In genomic region chr15:101106011-101106410, GRCm38 (mm10) we compare ENCODE assay signal across 14 mouse cellular contexts. TPM values are rescaled to one million over a fixed set of nuclear protein-coding genes. Genes with fewer than 3 reads are reported as not detected.
DNase-seq lines count a peak whose midpoint lies in the region; ATAC-seq and TF ChIP-seq lines count a peak whose summit lies in the region.
"Had no signal": no experiment of that assay in that cellular context is flagged by ENCODE, and none has a peak within 500 bp of the region (broad histone marks: within the 10 kb centered on the region; RNA-seq: fewer than 3 reads in every experiment).

No protein-coding gene starts in this region.

- H3K4me3 ChIP-seq in layer of hippocampus, adult 2 months: peak overlapping the region; percentile 53
- no peak overlapping the region for H3K4me3 ChIP-seq in stomach, embryonic 15.5 days (replicated peaks)
- no peak overlapping the region for H3K4me3 ChIP-seq in stomach, postnatal 0 days (ENCODE audit: low read depth, low read length)
- H3K4me3 ChIP-seq: neural tube, embryonic 12.5 days had no signal

- no peaks in the 10 kb centered on the region for H3K27me3 ChIP-seq in stomach, embryonic 15.5 days (replicated peaks)
- H3K27me3 ChIP-seq in stomach, postnatal 0 days (ENCODE audit: control insufficient read depth, insufficient read depth, low read length): no peaks in the 10 kb centered on the region
- H3K27me3 ChIP-seq: neural tube, embryonic 12.5 days had no signal

- peak overlapping the region; percentile 40; the same call in 1 of the 2 replicates for H3K4me2 ChIP-seq in stomach, embryonic 15.5 days
- no peak overlapping the region for H3K4me2 ChIP-seq in stomach, postnatal 0 days (replicated peaks; ENCODE audit: low read depth)

- no peak for TF ChIP-seq CTCF in layer of hippocampus, adult 2 months (conservative IDR thresholded peaks at IDR 0.05)
- no peak for TF ChIP-seq CTCF in stomach, postnatal 0 days (IDR thresholded peaks at IDR 0.05; ENCODE audit: low read depth)

- no peaks in the 10 kb centered on the region for H3K36me3 ChIP-seq in stomach, embryonic 15.5 days
- no peaks in the 10 kb centered on the region for H3K36me3 ChIP-seq in stomach, postnatal 0 days (ENCODE audit: control insufficient read depth, insufficient read depth, low read length)
- H3K36me3 ChIP-seq: neural tube, embryonic 12.5 days had no signal

- ATAC-seq in stomach, embryonic 15.5 days (ENCODE audit: insufficient read depth, low FRiP score, low read depth): no peak
- ATAC-seq in stomach, postnatal 0 days (ENCODE audit: low FRiP score, low TSS enrichment): no peak
- ATAC-seq: forebrain, postnatal 0 days had no signal

- H3K27ac ChIP-seq in layer of hippocampus, adult 2 months: peak overlapping the region; percentile 57; the same call in 1 of the 2 replicates
- no peak overlapping the region for H3K27ac ChIP-seq in stomach, embryonic 15.5 days
- H3K27ac ChIP-seq in stomach, postnatal 0 days (replicated peaks): no peak overlapping the region
- H3K27ac ChIP-seq: liver, embryonic 14.5 days; neural tube, embryonic 12.5 days had no signal

- 84% methylated on average over 10 of the region's 10 CpGs for WGBS in stomach, embryonic 15.5 days
- 78% methylated on average over 10 of the region's 10 CpGs for WGBS in stomach, postnatal 0 days

- no peak for TF ChIP-seq EP300 in stomach, postnatal 0 days (optimal IDR thresholded peaks at IDR 0.05)

- H3K4me1 ChIP-seq in stomach, embryonic 15.5 days: peaks cover 3% of the 10 kb centered on the region; the same call in 1 of the 2 replicates
- no peaks in the 10 kb centered on the region for H3K4me1 ChIP-seq in stomach, postnatal 0 days (replicated peaks; ENCODE audit: control insufficient read depth, insufficient read depth)

- no peak for DNase-seq in layer of hippocampus, adult 2 months (ENCODE audit: low spot score in 2 of 2)
- no peak for DNase-seq in layer of hippocampus, postnatal 25 days (ENCODE audit: extremely low spot score in 1 of 2, low spot score in 1 of 2)
- DNase-seq in stomach, postnatal 0 days (ENCODE audit: low spot score): no peak
- DNase-seq in brain, adult 2 months (ENCODE audit: low read depth, low spot score): peak; percentile 42
- DNase-seq in thymus, postnatal 36 days: no peak
- no peak for DNase-seq in urinary bladder, postnatal 25 days (ENCODE audit: low spot score)

- H3K9me3 ChIP-seq in stomach, embryonic 15.5 days: no peaks in the 10 kb centered on the region
- H3K9me3 ChIP-seq in stomach, postnatal 0 days (ENCODE audit: control insufficient read depth, low read length): no peaks in the 10 kb centered on the region
- H3K9me3 ChIP-seq: neural tube, embryonic 12.5 days had no signal

- no peak overlapping the region for H3K9ac ChIP-seq in stomach, embryonic 15.5 days
- H3K9ac ChIP-seq in stomach, postnatal 0 days (ENCODE audit: low read length): no peak overlapping the region
- H3K9ac ChIP-seq: forebrain, postnatal 0 days; liver, embryonic 14.5 days; neural tube, embryonic 12.5 days had no signal

RNA-seq across cellular contexts. Expression of gene Ankrd33, which starts 9.5 kb away (rescaled TPM):
- total RNA-seq in layer of hippocampus, adult 2 months (2021): not detected
- total RNA-seq in layer of hippocampus, postnatal 25 days (2021): not detected
- not detected in 2 replicates for polyA plus RNA-seq in stomach, embryonic 15.5 days (2015; fragmentation: Nextera tagmentation; extraction: Ambion mirVana)
- not detected in 2 replicates for polyA plus RNA-seq in stomach, postnatal 0 days (2015; fragmentation: Nextera tagmentation; extraction: Ambion mirVana)
- total RNA-seq: forebrain, postnatal 0 days; granulocyte monocyte progenitor cell, adult 5-6 weeks; hematopoietic stem cell, adult 5-6 weeks; layer of hippocampus, postnatal 14 days had no signal
- polyA plus RNA-seq: forebrain, postnatal 0 days; liver, embryonic 14.5 days; neural tube, embryonic 12.5 days; urinary bladder, adult 2 months had no signal

RNA-seq across cellular contexts. Expression of gene Acvrl1, which starts 22.3 kb away (rescaled TPM):
- total RNA-seq in layer of hippocampus, adult 2 months (2021): 10 to 100 TPM; 11.2 to 11.4 TPM
- total RNA-seq in layer of hippocampus, postnatal 25 days (2021): 10 to 100 TPM in 1 of 2 experiments, 1 to 10 TPM in 1; 8.6 to 10.5 TPM
- 27.0 and 28.4 TPM in 2 replicates for polyA plus RNA-seq in stomach, embryonic 15.5 days (2015; fragmentation: Nextera tagmentation; extraction: Ambion mirVana)
- polyA plus RNA-seq in stomach, postnatal 0 days (2015; fragmentation: Nextera tagmentation; extraction: Ambion mirVana): 13.5 and 15.2 TPM in 2 replicates

RNA-seq across cellular contexts. Expression of gene Fignl2, which starts 27.6 kb away (rescaled TPM):
- total RNA-seq in layer of hippocampus, adult 2 months (2021): 1 to 10 TPM; 1.1 to 1.7 TPM
- total RNA-seq in layer of hippocampus, postnatal 25 days (2021): 1 to 10 TPM; 1.5 TPM
- polyA plus RNA-seq in stomach, embryonic 15.5 days (2015; fragmentation: Nextera tagmentation; extraction: Ambion mirVana): 0.19 and 0.21 TPM in 2 replicates
- polyA plus RNA-seq in stomach, postnatal 0 days (2015; fragmentation: Nextera tagmentation; extraction: Ambion mirVana): 0.19 and 0.22 TPM in 2 replicates
- total RNA-seq: granulocyte monocyte progenitor cell, adult 5-6 weeks; hematopoietic stem cell, adult 5-6 weeks had no signal

RNA-seq across cellular contexts. Expression of gene Gm47841, which starts 58.8 kb away (rescaled TPM):
- total RNA-seq in layer of hippocampus, adult 2 months (2021): not detected
- not detected for total RNA-seq in layer of hippocampus, postnatal 25 days (2021)
- not detected in 2 replicates for polyA plus RNA-seq in stomach, embryonic 15.5 days (2015; fragmentation: Nextera tagmentation; extraction: Ambion mirVana)
- not detected in 2 replicates for polyA plus RNA-seq in stomach, postnatal 0 days (2015; fragmentation: Nextera tagmentation; extraction: Ambion mirVana)
- total RNA-seq: forebrain, postnatal 0 days; granulocyte monocyte progenitor cell, adult 5-6 weeks; hematopoietic stem cell, adult 5-6 weeks; layer of hippocampus, postnatal 14 days had no signal
- polyA plus RNA-seq: forebrain, postnatal 0 days; liver, embryonic 14.5 days; neural tube, embryonic 12.5 days had no signal
